Mouse (Mus musculus): Measurements from ENCODE around the gene Myct1.

Myct1 gene

GRCm38 (mm10) chr10:5593464-5593863, at the start of gene Myct1:
Myct1 (plus strand) TSS chr10:5593775.
- no peak for DNase-seq (ENCODE audit: low spot score in 2 of 2)

- no peak for DNase-seq (ENCODE audit: low spot score in 2 of 2)
Measured at GRCm38 (mm10) chr10:5546428-5546827, 47.1 kb upstream of the Myct1 start.

- no peak for DNase-seq (ENCODE audit: low spot score in 2 of 2)
Measured at GRCm38 (mm10) chr10:5547769-5548168, 45.8 kb upstream of the Myct1 start.

- DNase-seq (ENCODE audit: low spot score in 2 of 2), result no peak
Measured at GRCm38 (mm10) chr10:5548651-5549050, 44.9 kb upstream of the Myct1 start.

- DNase-seq (ENCODE audit: low spot score in 2 of 2), result no peak
Measured at GRCm38 (mm10) chr10:5549871-5550167, 43.8 kb upstream of the Myct1 start.

- DNase-seq (ENCODE audit: low spot score in 2 of 2), result peak; percentile 8 to 9
Measured at GRCm38 (mm10) chr10:5550168-5551021, 43.2 kb upstream of the Myct1 start.

GRCm38 (mm10) chr10:5551382-5551781, 42.2 kb upstream of the Myct1 start, which contains the start of gene Syne1:
Syne1 (minus strand) TSS chr10:5551482.
- DNase-seq (ENCODE audit: low spot score in 2 of 2), result no peak

- no peak for DNase-seq (ENCODE audit: low spot score in 2 of 2)
Measured at GRCm38 (mm10) chr10:5554941-5555340, 38.6 kb upstream of the Myct1 start.

- DNase-seq (ENCODE audit: low spot score in 2 of 2), result no peak
Measured at GRCm38 (mm10) chr10:5558808-5559207, 34.8 kb upstream of the Myct1 start.

GRCm38 (mm10) chr10:5560526-5560925, 33.0 kb upstream of the Myct1 start:
- no peak for DNase-seq (ENCODE audit: low spot score in 2 of 2)

GRCm38 (mm10) chr10:5561706-5562105, 31.9 kb upstream of the Myct1 start:
- no peak for DNase-seq (ENCODE audit: low spot score in 2 of 2)

GRCm38 (mm10) chr10:5568991-5569390, 24.6 kb upstream of the Myct1 start:
- no peak for DNase-seq (ENCODE audit: low spot score in 2 of 2)

- no peak for DNase-seq (ENCODE audit: low spot score in 2 of 2)
Measured at GRCm38 (mm10) chr10:5570059-5570458, 23.5 kb upstream of the Myct1 start.

- no peak for DNase-seq (ENCODE audit: low spot score in 2 of 2)
Measured at GRCm38 (mm10) chr10:5571332-5571731, 22.2 kb upstream of the Myct1 start.

GRCm38 (mm10) chr10:5573328-5573727, 20.2 kb upstream of the Myct1 start:
- DNase-seq (ENCODE audit: low spot score in 2 of 2), result no peak

- DNase-seq (ENCODE audit: low spot score in 2 of 2), result no peak
Measured at GRCm38 (mm10) chr10:5591061-5591460, 2.5 kb upstream of the Myct1 start.

GRCm38 (mm10) chr10:5591996-5592395, 1.6 kb upstream of the Myct1 start:
- no peak for DNase-seq (ENCODE audit: low spot score in 2 of 2)

GRCm38 (mm10) chr10:5594457-5594856, 882 bp downstream of the Myct1 start:
- DNase-seq (ENCODE audit: low spot score in 2 of 2), result no peak

GRCm38 (mm10) chr10:5596559-5596958, 3.0 kb downstream of the Myct1 start:
- no peak for DNase-seq (ENCODE audit: low spot score in 2 of 2)

- DNase-seq (ENCODE audit: low spot score in 2 of 2), result peak in 1 of 2 experiments; percentile 29
Measured at GRCm38 (mm10) chr10:5600123-5600522, 6.5 kb downstream of the Myct1 start.

GRCm38 (mm10) chr10:5603512-5603911, 9.9 kb downstream of the Myct1 start:
- no peak for DNase-seq (ENCODE audit: low spot score in 2 of 2)

GRCm38 (mm10) chr10:5604371-5604770, 10.8 kb downstream of the Myct1 start:
- no peak for DNase-seq (ENCODE audit: low spot score in 2 of 2)

- DNase-seq (ENCODE audit: low spot score in 2 of 2), result no peak
Measured at GRCm38 (mm10) chr10:5608874-5609273, 15.3 kb downstream of the Myct1 start.

Data from spleen, postnatal 14 days (tissue).